Mouse (Mus musculus): Measurements from ENCODE around the gene Taar5.

Taar5 gene

GRCm38 (mm10) chr10:24008143-24008542 is 37.6 kb downstream of the Taar5 start:
- DNase-seq (ENCODE audit: low spot score in 2 of 2) = no peak
